Mouse (Mus musculus): ENCODE measurements around the gene Bola1. TPM values are rescaled to one million over a fixed set of nuclear protein-coding genes. Genes with fewer than 3 reads are reported as not detected.
"Not testable (repeated sequence)": the region's sequence is repeated elsewhere in the genome, so short reads cannot be mapped to it uniquely, and the experiment has no call there.

Bola1 gene
- polyA plus RNA-seq, 1 experiment: 114 TPM

DNA sequence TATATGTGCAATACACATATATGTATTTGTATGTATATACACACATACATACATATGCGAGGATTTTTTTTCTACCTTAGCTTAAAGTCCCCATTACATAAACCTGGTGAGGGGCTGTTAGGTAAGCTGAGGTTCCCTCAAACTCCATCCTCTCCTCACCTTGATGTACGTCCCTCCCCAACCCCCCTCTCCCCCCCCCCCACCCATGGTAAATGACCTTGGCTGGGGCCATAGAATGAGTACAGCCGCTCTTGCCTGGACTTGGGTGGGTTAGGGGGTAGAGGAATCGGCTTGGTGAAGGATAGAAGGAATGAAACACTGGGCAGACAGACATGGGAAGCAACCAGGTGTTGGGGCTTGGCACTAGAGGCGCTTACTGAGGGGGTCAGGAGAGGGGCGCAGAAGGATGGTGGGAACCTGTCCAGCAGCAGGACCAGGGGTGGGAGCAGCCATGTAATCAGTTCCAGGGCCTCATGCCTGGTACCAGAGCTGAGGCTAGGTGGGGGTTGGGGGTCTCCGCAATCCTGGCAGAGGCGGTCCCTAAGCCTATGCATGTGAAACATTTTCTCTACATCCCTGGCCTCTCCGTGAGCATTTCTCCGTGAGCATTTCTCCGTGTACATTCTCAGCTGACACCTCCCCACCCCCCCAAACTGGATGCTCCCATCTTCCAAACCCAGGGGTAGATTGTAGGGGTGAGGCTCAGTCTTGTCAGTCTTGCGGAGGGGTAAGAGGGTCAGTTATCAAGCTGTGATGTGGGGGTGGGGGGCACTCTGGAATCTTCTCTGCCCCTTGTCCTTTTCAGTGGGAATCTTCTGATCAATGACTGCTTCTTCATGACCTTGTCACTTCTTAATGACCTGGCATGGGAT lies 37.8 kb downstream of the Bola1 start:
- Histone ChIP-seq H3K27me3 (replicated peaks) (peaks cover 7% of the 10 kb centered on the region), H3K4me1 (peaks cover 53% of the 10 kb centered on the region), H3K4me3 (replicated peaks) (peak overlapping the region; percentile 92), H3K9me3 (no peaks in the 10 kb centered on the region), H3K36me3 (replicated peaks; ENCODE audit: low read length) (peaks cover 22% of the 10 kb centered on the region)
- TF ChIP-seq FLI1 (IDR thresholded peaks at IDR 0.05; ENCODE audit: low read length) (no peak), GATA1 (IDR thresholded peaks at IDR 0.05; ENCODE audit: borderline replicate concordance, low read length) (no peak)

DNA sequence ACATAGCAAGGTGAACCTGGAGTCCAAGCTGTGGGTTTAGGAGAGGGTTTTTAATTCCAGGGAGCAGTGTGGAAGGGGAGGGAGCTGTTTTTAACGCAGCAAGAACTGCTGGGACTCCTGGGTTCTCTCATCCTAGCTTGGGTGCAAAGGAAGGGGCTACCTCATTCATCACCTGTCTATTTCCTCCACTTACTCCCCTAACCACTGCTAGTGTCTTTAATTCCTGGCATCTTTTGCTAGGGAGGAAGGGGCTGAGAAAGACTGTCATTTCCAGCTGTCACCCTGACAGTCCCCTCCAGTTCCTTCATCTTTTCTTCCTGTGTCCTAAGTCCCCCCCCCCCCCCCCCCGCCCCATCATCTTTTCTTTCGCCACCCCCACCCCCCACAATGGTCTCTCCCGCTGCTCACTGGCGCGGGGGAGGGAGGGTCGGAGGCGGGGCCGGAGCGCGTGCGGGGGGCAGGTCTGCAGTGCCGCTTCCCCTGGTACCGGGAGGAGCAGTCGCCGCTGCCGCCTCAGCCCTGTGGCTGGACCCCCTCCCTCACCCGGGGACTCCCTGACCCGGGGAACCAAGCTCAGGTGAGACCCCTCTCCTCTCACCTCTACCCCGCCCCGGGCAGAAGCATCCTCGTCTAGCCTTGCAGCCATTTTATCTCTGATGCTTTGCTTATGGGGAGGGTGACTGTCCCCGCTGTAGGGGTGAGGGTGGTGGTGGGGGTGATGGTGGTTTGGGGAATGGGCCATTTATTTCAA lies 38.6 kb downstream of the Bola1 start, which contains the start of gene Sv2a:
Sv2a (plus strand) TSS at position 425 of the 751 bp plus-strand sequence.
- peaks cover 61% of the 10 kb centered on the region for H3K4me1 ChIP-seq
- TF ChIP-seq GATA1 (IDR thresholded peaks at IDR 0.05; ENCODE audit: borderline replicate concordance, low read length) (no peak), FLI1 (IDR thresholded peaks at IDR 0.05; ENCODE audit: low read length) (no peak)

DNA sequence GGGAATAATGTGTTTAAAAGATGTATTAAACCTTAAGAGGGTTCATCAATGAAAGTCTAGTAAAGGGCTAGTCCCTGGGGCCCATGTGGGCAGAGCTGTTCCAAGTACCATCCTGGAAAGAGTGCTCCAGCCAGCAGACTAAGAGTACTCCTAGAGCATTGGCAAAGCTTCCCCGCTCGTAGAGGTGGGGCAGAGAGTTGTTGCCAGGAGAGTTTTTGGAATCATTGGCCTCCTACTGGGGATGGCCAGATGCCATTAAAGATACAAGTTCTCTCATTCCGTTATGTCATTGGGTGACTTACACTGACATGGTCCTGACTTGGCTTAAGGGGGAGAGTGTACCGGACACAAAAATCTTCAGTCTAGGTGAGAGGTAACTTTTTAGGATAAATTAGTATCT lies 40.0 kb downstream of the Bola1 start:
- Histone ChIP-seq H3K27me3 (replicated peaks) (no peaks in the 10 kb centered on the region), H3K36me3 (replicated peaks; ENCODE audit: low read length) (peaks cover 43% of the 10 kb centered on the region), H3K9me3 (no peaks in the 10 kb centered on the region), H3K4me1 (peaks cover 71% of the 10 kb centered on the region), H3K4me3 (replicated peaks) (no peak overlapping the region)
- no peak for TF ChIP-seq FLI1 (IDR thresholded peaks at IDR 0.05; ENCODE audit: low read length)
- TF ChIP-seq GATA1 (IDR thresholded peaks at IDR 0.05; ENCODE audit: borderline replicate concordance, low read length): no peak

More for the DNA sequence above, 38.6 kb downstream of the Bola1 start, which contains the start of gene Sv2a:
- H3K27me3 ChIP-seq (replicated peaks): peaks cover 4% of the 10 kb centered on the region
- peak within 1 kb of the TSS; percentile 92 for H3K4me3 ChIP-seq (replicated peaks)
- H3K36me3 ChIP-seq (replicated peaks; ENCODE audit: low read length): peaks cover 31% of the 10 kb centered on the region
- no peaks in the 10 kb centered on the region for H3K9me3 ChIP-seq

DNA sequence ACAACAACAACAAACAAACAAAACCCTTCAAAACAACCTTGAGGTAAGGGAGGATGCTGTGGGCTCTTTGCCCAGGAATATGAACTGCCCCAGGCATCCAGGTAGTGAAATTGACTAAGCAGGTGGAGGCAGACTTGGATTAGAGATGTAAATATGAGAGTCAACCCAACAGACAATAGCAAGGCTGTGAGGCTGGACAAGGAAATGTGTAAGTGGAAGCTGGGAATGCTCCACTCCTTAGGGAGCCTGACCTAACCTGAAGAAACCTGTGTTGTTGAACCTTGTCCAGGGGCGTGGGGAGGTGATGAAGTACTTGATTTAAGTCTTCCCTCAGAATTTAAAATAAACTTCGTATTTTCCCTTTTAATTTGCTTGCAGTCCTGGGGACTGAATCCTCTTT lies 40.6 kb downstream of the Bola1 start:
- no peak overlapping the region for H3K4me3 ChIP-seq (replicated peaks)
- TF ChIP-seq GATA1 (IDR thresholded peaks at IDR 0.05; ENCODE audit: borderline replicate concordance, low read length) (no peak), FLI1 (IDR thresholded peaks at IDR 0.05; ENCODE audit: low read length) (no peak)
- peaks cover 49% of the 10 kb centered on the region for H3K36me3 ChIP-seq (replicated peaks; ENCODE audit: low read length)
- H3K4me1 ChIP-seq: peaks cover 72% of the 10 kb centered on the region
- H3K9me3 ChIP-seq: no peaks in the 10 kb centered on the region
- no peaks in the 10 kb centered on the region for H3K27me3 ChIP-seq (replicated peaks)

DNA sequence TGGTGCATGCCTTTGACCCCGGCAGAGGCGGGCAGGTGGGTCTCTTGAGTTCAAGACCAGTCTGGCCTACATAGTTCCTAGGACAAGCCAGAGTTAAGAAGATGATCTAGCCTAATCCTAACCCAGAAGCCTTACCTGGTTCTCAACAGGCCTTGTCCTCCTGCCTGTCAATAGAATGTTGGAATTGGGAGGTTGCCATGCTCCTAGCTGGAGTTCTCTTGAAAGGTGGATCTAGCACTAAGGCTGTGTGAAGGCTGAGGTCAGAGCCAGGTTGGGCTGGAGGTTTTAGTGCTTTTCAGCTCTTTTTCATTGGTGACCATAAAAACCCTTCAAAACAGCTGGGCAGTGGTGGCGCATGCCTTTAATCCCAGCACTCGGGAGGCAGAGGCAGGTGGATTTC lies 41.1 kb downstream of the Bola1 start:
- peaks cover 72% of the 10 kb centered on the region for H3K4me1 ChIP-seq
- no peak overlapping the region for H3K4me3 ChIP-seq (replicated peaks)
- TF ChIP-seq GATA1 (IDR thresholded peaks at IDR 0.05; ENCODE audit: borderline replicate concordance, low read length) (no peak), FLI1 (IDR thresholded peaks at IDR 0.05; ENCODE audit: low read length) (no peak)
- H3K36me3 ChIP-seq (replicated peaks; ENCODE audit: low read length): peaks cover 50% of the 10 kb centered on the region
- H3K9me3 ChIP-seq: no peaks in the 10 kb centered on the region
- no peaks in the 10 kb centered on the region for H3K27me3 ChIP-seq (replicated peaks)

DNA sequence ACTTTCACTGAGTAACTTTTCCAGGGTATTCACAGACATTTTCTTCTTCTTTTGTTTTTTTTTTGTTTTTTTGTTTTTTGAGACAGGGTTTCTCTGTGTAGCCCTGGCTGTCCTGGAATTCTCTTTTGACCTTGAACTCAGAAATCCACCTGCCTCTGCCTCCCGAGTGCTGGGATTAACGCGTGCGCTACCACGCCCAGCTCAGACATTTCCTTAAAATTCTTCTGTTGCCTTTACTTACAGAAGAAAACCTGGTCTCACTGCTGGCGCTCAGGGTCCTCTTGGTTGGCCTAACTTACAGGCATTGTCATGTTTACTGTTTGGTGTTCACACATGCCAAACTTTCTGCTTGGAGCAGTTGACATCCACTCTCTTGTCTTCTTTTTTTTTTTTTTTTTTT lies 44.3 kb downstream of the Bola1 start:
- peak overlapping the region; percentile 14 for H3K4me3 ChIP-seq (replicated peaks)
- H3K36me3 ChIP-seq (replicated peaks; ENCODE audit: low read length): peaks cover 62% of the 10 kb centered on the region
- H3K4me1 ChIP-seq: peaks cover 63% of the 10 kb centered on the region
- H3K9me3 ChIP-seq: no peaks in the 10 kb centered on the region
- no peaks in the 10 kb centered on the region for H3K27me3 ChIP-seq (replicated peaks)
- TF ChIP-seq FLI1 (IDR thresholded peaks at IDR 0.05; ENCODE audit: low read length) (no peak), GATA1 (IDR thresholded peaks at IDR 0.05; ENCODE audit: borderline replicate concordance, low read length) (no peak)

DNA sequence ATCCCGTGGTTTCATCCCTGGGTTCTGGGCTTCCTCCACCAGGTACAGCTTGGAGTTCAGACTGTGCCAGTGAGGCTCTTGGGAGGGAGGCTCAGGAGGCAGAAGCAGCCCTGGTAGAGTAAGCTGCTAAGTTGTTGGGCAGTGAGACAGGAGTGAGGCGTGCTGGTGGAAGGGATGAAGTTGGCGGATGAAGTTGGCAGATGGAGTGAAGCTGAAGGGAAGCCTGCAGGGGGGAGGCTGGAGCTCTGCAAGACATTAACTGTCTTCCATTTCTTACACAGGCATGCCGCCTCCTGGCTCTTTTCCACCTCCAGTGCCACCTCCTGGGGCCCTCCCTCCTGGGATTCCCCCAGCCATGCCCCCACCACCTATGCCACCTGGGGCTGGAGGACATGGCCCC lies 45.5 kb downstream of the Bola1 start:
- Histone ChIP-seq H3K4me3 (replicated peaks) (peak overlapping the region; percentile 83), H3K36me3 (replicated peaks; ENCODE audit: low read length) (peaks cover 70% of the 10 kb centered on the region), H3K4me1 (peaks cover 64% of the 10 kb centered on the region)
- H3K9me3 ChIP-seq; H3K27me3 ChIP-seq (replicated peaks): not testable (repeated sequence)

DNA sequence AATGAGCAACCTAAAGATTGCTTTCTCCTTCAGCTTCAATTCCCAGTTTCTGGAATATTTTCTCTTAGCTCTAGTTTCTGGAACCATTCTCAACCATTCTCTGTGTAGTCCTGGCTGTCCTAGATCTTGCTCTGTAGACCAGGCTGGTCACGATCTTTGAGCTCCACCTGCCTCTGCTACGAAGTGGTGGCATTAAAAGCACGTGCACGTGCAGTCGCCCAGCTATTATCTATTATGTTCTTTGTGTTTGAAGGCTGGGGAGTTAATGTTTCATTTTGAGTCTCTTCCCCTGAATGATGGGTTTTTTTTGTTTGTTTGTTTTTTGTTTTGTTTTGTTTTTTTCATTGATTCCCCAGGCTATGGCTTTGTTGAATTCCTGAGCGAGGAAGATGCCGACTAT lies 46.3 kb downstream of the Bola1 start:
- Histone ChIP-seq H3K27me3 (replicated peaks) (no peaks in the 10 kb centered on the region), H3K4me3 (replicated peaks) (peak overlapping the region; percentile 95), H3K4me1 (peaks cover 71% of the 10 kb centered on the region), H3K9me3 (no peaks in the 10 kb centered on the region), H3K36me3 (replicated peaks; ENCODE audit: low read length) (peaks cover 71% of the 10 kb centered on the region)
- TF ChIP-seq GATA1 (IDR thresholded peaks at IDR 0.05; ENCODE audit: borderline replicate concordance, low read length) (no peak), FLI1 (IDR thresholded peaks at IDR 0.05; ENCODE audit: low read length) (no peak)

DNA sequence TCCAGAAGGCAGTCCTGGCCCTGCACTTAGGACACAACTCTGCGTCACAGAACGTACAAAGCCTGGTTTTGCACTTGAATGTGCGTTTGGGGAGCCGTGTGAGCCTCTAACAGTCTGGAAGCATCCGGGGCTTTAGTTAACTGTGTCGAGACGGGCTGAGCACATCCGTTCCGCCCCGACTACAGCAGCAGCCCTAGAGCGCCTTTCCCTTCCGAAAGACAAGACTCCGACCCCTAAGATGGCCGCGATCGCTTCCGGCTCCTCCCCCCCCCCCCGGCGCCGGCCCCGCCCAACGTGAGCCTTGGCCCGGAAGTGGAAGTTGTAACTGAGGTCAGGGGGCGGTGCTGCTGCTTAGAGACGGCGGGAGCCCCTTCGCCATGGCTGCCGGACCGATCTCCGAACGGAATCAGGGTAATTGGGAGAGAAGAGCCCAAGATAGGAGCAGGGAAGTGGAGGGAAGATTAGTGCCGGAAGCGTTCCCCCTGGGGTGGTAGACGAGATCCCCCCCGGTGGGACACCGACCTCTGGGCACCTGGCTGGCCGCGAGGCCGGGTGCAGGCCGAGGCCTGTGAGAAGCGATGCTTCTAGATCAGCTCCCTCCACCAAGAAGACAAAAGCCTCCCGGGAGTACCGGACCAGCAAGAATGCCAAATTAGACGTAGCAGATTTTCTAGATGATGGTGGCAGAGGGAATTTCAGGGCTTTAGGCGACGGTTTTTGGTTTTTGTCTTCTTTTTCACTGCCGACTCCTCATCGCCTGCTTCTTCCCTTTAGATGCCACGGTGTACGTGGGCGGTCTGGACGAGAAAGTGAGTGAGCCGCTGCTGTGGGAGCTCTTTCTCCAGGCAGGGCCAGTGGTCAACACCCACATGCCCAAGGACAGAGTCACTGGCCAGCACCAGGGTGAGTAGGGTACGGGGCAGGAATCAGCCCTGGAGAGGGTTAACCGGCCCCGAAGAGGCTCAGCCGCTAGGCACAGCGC lies 47.0 kb downstream of the Bola1 start, which contains the start of gene Sf3b4:
Sf3b4 (plus strand) TSS at position 136 of the 982 bp plus-strand sequence.
- Histone ChIP-seq H3K27me3 (replicated peaks) (no peaks in the 10 kb centered on the region), H3K4me3 (replicated peaks) (peak within 1 kb of the TSS; percentile 95), H3K36me3 (replicated peaks; ENCODE audit: low read length) (peaks cover 71% of the 10 kb centered on the region), H3K9me3 (no peaks in the 10 kb centered on the region), H3K4me1 (peaks cover 73% of the 10 kb centered on the region)
- no peak for TF ChIP-seq FLI1 (IDR thresholded peaks at IDR 0.05; ENCODE audit: low read length)
- TF ChIP-seq GATA1 (IDR thresholded peaks at IDR 0.05; ENCODE audit: borderline replicate concordance, low read length): no peak
